Mouse (Mus musculus): ENCODE results near the gene Ceacam18.
"Not testable (repeated sequence)": the region's sequence is repeated elsewhere in the genome, so short reads cannot be mapped to it uniquely, and the experiment has no call there.

The Ceacam18 gene

GRCm38 (mm10) chr7:43634500-43634899 is at the start of gene Ceacam18:
TSS of gene Ceacam18 (plus strand) at chr7:43634707.
- DNase-seq (ENCODE audit: low spot score) = no peak

GRCm38 (mm10) chr7:43584790-43585189 is 49.7 kb upstream of the Ceacam18 start:
- DNase-seq (ENCODE audit: low spot score) = no peak

GRCm38 (mm10) chr7:43601884-43602283 is 32.6 kb upstream of the Ceacam18 start:
- DNase-seq (ENCODE audit: low spot score) = no peak

DNA sequence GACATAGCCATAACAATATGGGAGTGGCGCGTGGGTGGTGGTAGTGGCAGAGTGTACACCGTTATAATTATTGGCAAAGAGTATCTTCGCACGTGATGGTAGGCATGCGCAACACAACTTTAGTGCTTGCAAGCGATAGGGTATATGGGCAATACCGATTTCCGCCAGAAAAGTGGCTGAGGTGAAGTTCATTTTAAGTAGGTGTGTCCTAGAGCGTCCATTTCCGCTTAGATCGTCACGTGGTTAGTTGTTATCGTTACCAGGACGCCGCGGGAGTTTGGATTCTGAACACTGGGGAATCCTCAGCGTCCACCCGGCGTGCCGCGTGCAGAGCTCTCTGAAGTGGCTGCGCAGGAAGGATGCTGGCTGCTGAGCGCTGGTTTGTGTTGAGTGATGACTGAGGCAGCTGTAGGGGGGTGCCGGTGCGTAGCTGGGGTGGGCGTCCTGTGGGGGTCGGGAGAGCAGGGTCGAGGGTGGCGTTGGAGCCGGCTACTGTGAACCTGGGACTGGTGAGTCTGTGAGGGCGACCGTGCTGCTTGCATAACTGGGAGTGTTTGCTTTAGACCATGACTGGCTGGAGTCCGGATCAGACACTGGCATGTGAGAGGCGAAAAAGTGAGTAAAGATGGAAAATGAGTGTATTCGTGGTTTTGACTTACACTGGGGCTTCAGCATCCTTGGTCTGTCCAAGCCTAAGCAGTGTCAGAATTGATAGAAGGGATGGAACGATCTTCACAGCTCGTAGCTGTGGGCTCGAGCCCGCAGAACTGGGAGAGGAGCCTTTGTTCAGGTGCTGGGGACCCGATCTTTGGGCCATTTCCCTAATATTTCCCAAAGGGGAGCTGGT is 27.4 kb upstream of the Ceacam18 start, which contains the start of gene Zfp819:
Zfp819 (plus strand) TSS at position 274 of the 847 bp plus-strand sequence.
- DNase-seq (ENCODE audit: low spot score) = peak; percentile 2

GRCm38 (mm10) chr7:43607743-43608287 is 26.7 kb upstream of the Ceacam18 start:
- no peak for DNase-seq (ENCODE audit: low spot score)

GRCm38 (mm10) chr7:43608316-43608824 is 26.1 kb upstream of the Ceacam18 start:
- DNase-seq (ENCODE audit: low spot score) = no peak

DNA sequence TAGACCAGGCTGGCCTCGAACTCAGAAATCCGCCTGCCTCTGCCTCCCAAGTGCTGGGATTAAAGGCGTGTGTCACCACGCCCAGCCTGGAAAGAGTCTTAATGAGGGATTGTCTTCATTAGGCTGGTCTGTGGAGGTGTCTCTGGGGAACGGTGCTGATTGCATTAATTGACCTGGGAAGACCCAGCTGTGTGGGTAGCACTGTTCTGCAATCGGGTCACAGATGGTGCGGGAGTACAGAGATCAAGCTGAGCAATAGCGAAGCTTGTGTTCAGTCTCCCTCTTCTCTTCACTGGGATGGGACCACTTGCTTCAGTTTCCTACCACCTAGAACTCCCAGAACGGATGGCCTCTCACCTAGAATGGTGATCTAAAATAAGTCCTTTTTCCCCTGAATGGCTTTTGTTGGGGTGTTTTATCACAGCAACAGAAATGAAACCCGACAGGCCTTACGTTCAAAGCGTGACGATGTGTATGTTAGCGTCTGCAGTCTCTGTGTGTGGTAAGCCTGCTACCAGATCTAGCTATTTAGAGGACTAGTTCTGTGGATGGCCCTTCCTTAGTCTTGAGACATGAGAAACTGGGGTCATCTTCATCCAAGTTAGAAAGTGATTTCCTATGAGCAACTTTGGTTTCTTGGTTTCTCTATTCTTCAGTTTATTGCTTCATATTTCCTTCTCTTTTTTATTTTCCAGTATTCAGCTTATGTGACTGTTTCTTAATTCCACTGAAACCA is 20.5 kb upstream of the Ceacam18 start:
- no peak for DNase-seq (ENCODE audit: low spot score)

GRCm38 (mm10) chr7:43622927-43623326 is 11.6 kb upstream of the Ceacam18 start:
- no peak for DNase-seq (ENCODE audit: low spot score)

GRCm38 (mm10) chr7:43623819-43624218 is 10.7 kb upstream of the Ceacam18 start:
- no peak for DNase-seq (ENCODE audit: low spot score)

- DNase-seq (ENCODE audit: low spot score) = no peak
These were observed 9.4 kb upstream of the Ceacam18 start for GRCm38 (mm10) chr7:43625065-43625464.

DNA sequence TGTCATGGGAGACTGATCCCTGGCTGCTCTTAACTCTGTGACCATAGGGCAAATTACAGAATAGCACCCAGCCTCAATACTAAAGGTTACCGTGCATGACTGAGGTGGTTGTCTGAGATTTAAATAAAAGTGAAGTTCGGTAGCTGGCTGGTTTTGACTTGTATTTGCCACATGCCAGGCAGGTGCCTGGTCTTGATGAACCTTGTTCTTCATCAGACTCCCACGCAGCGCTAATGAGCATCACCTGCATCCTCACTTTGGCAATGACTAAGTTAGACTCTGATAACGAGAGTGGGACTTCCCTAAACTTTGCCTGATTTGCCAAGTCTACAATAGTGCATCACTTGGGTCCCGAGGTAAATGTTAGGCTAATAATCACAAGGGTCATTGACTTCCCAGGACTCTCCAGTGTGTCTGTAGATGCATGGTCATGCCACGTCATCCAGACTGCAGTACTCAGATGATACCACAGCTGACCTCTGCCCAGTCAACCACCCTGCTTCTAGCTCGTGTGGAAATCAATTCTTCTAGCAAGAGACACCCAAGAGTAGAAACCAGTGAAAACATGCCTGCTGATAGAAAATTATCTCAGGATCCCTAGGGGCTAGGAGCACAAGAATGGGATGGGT is 8.6 kb upstream of the Ceacam18 start:
- DNase-seq (ENCODE audit: low spot score) = no peak

- DNase-seq (ENCODE audit: low spot score) = no peak
These were observed 567 bp upstream of the Ceacam18 start for GRCm38 (mm10) chr7:43633940-43634339.

GRCm38 (mm10) chr7:43636194-43636593 is 1.7 kb downstream of the Ceacam18 start:
- no peak for DNase-seq (ENCODE audit: low spot score)

- no peak for DNase-seq (ENCODE audit: low spot score)
These were observed 2.6 kb downstream of the Ceacam18 start for GRCm38 (mm10) chr7:43637118-43637517.

DNA sequence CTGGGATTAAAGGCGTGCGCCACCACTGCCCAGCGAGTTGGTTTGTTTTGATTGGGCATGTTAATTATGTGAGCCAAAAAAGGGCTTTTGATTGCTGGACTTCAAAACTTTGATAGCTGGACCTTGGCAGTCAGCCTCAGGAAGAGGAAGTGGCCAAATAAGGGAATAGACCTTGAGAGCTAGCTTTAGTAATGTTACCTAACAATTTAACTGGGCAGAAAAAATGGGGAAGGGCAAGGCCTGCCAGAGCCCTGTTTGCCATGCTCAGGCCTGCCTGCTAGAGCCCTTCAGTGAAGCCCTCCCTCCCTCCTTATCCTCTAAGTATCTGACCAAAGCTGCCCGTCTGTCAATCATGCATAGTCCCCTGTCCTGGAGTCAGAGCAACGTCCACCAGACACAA is 8.1 kb downstream of the Ceacam18 start:
- DNase-seq (ENCODE audit: low spot score) = no peak

DNA sequence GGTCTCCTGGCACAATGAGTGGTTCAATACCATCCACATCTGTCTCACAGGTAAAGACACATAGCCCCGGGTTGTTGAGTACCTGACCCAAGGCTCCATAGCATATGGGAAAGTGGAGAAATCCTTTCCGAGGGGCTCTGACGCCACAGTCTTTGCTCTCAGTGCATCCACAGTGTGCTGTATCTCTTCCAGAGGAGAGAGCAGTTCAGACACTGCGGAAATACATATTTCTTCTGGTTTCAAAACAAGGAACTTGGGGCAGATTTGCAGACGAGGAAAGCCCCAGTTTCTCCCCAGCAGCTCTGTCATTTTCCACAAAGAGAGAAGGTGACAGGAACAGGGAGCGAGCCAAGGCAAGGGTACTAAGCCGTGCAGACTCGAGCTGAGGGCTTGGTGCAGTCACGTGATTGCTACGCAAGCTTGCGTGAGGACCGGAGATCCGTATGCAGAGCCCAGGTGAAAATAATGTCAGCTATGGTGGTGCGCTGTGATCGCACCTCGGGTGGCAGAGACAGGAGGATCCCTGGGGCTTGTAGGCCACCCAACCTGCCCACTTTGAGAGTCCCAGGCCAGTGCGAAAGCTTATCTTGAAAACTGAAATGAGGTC is 8.6 kb downstream of the Ceacam18 start:
- DNase-seq (ENCODE audit: low spot score) = no peak

DNA sequence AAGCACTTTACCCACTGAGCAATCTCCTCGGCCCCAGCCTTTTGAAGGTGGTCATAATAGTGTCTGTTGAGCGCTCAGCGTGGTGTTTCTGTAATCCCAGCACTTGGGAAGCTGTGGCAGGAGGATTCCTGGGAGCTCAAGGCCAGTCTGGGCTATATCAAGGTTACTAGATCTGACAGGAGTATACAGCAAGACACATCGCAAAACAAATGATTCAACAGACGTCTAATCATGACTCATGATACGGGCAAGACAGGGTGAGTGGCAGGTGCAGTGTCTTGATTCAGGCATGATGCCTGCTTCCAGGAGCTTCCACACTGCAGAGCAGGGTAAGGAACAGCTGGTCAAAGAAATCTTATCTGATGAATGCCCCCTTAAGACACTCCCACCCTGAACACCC is 18.2 kb downstream of the Ceacam18 start:
- no peak for DNase-seq (ENCODE audit: low spot score)

DNA sequence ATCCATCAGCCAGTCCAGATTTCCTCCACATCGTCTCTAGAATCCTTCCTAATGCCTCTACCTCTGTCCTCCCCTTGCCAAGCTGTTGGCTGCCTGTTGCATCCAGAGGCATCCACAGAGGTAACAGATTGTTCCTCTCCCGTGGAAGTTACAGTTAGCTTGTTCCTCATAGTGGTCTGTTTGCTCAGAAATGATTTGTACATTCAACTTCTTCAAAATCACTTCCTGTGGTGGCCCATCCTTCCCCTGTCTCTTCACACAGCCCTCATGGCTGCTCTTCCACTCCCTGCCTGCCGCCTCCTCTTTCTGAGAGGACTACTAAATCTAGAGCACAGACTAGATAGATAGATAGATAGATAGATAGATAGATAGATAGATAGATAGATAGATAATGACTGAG is 20.0 kb downstream of the Ceacam18 start:
- DNase-seq (ENCODE audit: low spot score) = no peak

- DNase-seq (ENCODE audit: low spot score) = no peak
These were observed 21.7 kb downstream of the Ceacam18 start for GRCm38 (mm10) chr7:43656232-43656631.

- no peak for DNase-seq (ENCODE audit: low spot score)
These were observed 25.5 kb downstream of the Ceacam18 start, which contains the start of gene Siglece for GRCm38 (mm10) chr7:43660002-43660401. TSS of gene Siglece (minus strand) at chr7:43660161.

DNA sequence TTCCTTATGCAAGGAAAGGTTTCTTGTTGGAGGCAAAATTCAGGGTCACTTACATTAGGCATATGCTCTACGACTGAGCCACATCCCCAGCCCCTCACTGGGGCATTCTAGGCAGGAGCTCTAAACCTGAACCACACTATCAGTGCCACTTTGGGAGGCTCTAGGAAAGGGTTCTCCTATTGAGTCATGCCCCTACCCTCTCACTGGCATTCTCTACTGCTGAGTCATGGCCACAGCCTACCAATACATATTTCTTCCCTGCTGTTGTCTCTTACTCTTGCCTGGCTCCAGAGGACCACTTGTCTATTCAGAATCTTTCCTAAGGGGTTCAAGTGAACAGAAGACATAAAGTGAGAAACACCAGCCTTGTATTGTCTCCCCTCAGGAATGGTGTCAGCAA is 28.3 kb downstream of the Ceacam18 start:
- DNase-seq (ENCODE audit: low spot score) = no peak

- not testable (repeated sequence) for DNase-seq (ENCODE audit: low spot score)
These were observed 32.7 kb downstream of the Ceacam18 start for GRCm38 (mm10) chr7:43667221-43667620.

Data from ovary, postnatal 10 days (tissue).